Mouse (Mus musculus) limb, embryonic 15.5 days (tissue): ENCODE measurements at regions not wholly inside any gene's neighbourhood (a gene's known extent, or its start where the extent isn't known, plus 50 kb on each side); places are given as distances from the start of the nearest gene placed in this dataset.
A peak's percentile ranks its signal among the peaks of the same experiment; 100 is the strongest.

Experiments
- ATAC-seq: fragments of 200-750 bp; cut with Nextera tagmentation; 2 replicates; pipeline ENCODE4 v1.8.0; 2017; ENCODE audit warnings: low read depth, moderate TSS enrichment; ENCODE audit not compliant: insufficient number of reproducible peaks, low FRiP score, low TSS enrichment
- H3K27ac ChIP-seq: fragments of 300-500 bp; sonication (generic); 2 replicates; pipeline ENCODE4 v1.5.1; 2015; ENCODE audit warnings: moderate library complexity, mild to moderate bottlenecking, inconsistent platforms
- H3K27me3 ChIP-seq: fragments of 300-500 bp; sonication (generic); 2 replicates; pipeline ENCODE4 v1.6.1; 2015; ENCODE audit warnings: inconsistent platforms
- H3K36me3 ChIP-seq: fragments of 300-500 bp; sonication (generic); 2 replicates; pipeline ENCODE4 v1.6.1; 2015; ENCODE audit warnings: inconsistent platforms
- H3K4me1 ChIP-seq: fragments of 300-500 bp; sonication (generic); 2 replicates; pipeline ENCODE4 v1.6.1; 2015; ENCODE audit warnings: inconsistent platforms
- H3K4me2 ChIP-seq: fragments of 300-500 bp; sonication (generic); 2 replicates; pipeline ENCODE4 v1.6.1; 2015; ENCODE audit warnings: mild to moderate bottlenecking, inconsistent platforms
- H3K4me3 ChIP-seq: fragments of 300-500 bp; sonication (generic); 2 replicates; pipeline ENCODE4 v1.5.1; 2015; ENCODE audit warnings: mild to moderate bottlenecking, inconsistent platforms
- H3K9ac ChIP-seq: fragments of 300-500 bp; sonication (generic); 2 replicates; pipeline ENCODE4 v1.6.1; 2015; ENCODE audit warnings: inconsistent platforms
- H3K9me3 ChIP-seq: fragments of 300-500 bp; sonication (generic); 2 replicates; pipeline ENCODE4 v1.6.1; 2016; ENCODE audit warnings: inconsistent platforms
- WGBS: fragments of 180-500 bp; shearing (Covaris S2); methylation state at CpG from one replicate; pipeline ENCODE4 v1.1.7; 2015; 5-methylcytosine and 5-hydroxymethylcytosine counted together

GRCm38 (mm10) chr1:23263798-23264197 is 133.8 kb downstream of the Ogfrl1 start:
- Histone ChIP-seq H3K27ac (no peak overlapping the region), H3K4me2 (no peak overlapping the region)
- ATAC-seq = no peak

GRCm38 (mm10) chr1:23261652-23262051 is 135.9 kb downstream of the Ogfrl1 start:
- 58% methylated on average over 3 of the region's 3 CpGs for WGBS

More at GRCm38 (mm10) chr1:23263798-23264197, 133.8 kb downstream of the Ogfrl1 start:
- no peaks in the 10 kb centered on the region for H3K27me3 ChIP-seq
- WGBS = 41% methylated on average over 4 of the region's 4 CpGs
- H3K4me3 ChIP-seq = no peak overlapping the region
- H3K9me3 ChIP-seq = no peaks in the 10 kb centered on the region
- H3K36me3 ChIP-seq = no peaks in the 10 kb centered on the region
- H3K9ac ChIP-seq = no peak overlapping the region
- no peaks in the 10 kb centered on the region for H3K4me1 ChIP-seq

DNA sequence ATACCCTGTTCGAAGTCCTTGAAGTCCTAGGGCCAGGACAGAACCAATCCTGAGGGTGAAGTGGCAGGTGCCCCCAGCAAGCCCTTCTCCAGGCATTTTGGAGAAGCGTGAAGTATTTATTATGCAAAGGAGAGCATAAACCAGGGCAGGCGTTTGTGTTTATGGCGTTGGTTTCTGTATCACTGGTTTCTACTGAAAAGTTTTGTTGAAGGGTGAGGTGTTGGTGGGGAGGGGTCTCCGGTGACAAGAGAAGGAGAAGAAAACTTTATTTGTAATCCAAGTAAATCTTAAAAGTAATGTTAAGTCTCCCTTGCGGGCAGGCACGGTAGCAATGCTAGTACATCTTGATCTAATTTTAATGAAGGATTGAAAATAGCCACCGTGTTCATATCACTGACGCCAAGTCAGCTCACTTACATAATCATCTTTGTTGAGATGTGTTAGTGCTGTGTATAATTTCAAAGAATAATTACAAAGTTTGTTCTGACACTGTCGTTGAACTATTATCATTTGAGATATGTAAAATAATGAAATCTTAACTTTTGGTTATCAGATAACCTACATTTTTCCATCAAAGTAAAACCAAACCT is 140.2 kb downstream of the Ogfrl1 start:
- no peaks in the 10 kb centered on the region for H3K36me3 ChIP-seq
- peak overlapping the region; percentile 66; the same call in 1 of the 2 replicates for H3K9ac ChIP-seq
- 24% methylated on average over 10 of the region's 10 CpGs for WGBS
- peak overlapping the region; percentile 74 for H3K4me2 ChIP-seq
- no peaks in the 10 kb centered on the region for H3K27me3 ChIP-seq
- peaks cover 4% of the 10 kb centered on the region; the same call in 1 of the 2 replicates for H3K4me1 ChIP-seq
- H3K27ac ChIP-seq = no peak overlapping the region
- ATAC-seq = no peak
- no peaks in the 10 kb centered on the region for H3K9me3 ChIP-seq
- H3K4me3 ChIP-seq = peak overlapping the region; percentile 69

More at GRCm38 (mm10) chr1:23261652-23262051, 135.9 kb downstream of the Ogfrl1 start:
- no peak overlapping the region for H3K27ac ChIP-seq
- H3K4me1 ChIP-seq = peaks cover 4% of the 10 kb centered on the region; the same call in 1 of the 2 replicates
- no peaks in the 10 kb centered on the region for H3K27me3 ChIP-seq
- no peak overlapping the region for H3K4me3 ChIP-seq
- H3K9ac ChIP-seq = no peak overlapping the region
- H3K4me2 ChIP-seq = no peak overlapping the region
- no peaks in the 10 kb centered on the region for H3K9me3 ChIP-seq
- H3K36me3 ChIP-seq = no peaks in the 10 kb centered on the region
- ATAC-seq = no peak

- Histone ChIP-seq H3K9me3 (no peaks in the 10 kb centered on the region), H3K4me3 (peak overlapping the region; percentile 69), H3K4me2 (peak overlapping the region; percentile 74), H3K27ac (peak overlapping the region; percentile 93), H3K27me3 (no peaks in the 10 kb centered on the region), H3K9ac (peak overlapping the region; percentile 66), H3K4me1 (peaks cover 4% of the 10 kb centered on the region; the same call in 1 of the 2 replicates), H3K36me3 (no peaks in the 10 kb centered on the region)
- peak; percentile 62 for ATAC-seq
- under 1% methylated on average over 45 of the region's 45 CpGs for WGBS
These were observed 141.0 kb downstream of the Ogfrl1 start for GRCm38 (mm10) chr1:23256630-23257001.

- H3K27me3 ChIP-seq = no peaks in the 10 kb centered on the region
- peaks cover 4% of the 10 kb centered on the region; the same call in 1 of the 2 replicates for H3K4me1 ChIP-seq
- H3K9ac ChIP-seq = peak overlapping the region; percentile 66
- peak overlapping the region; percentile 69 for H3K4me3 ChIP-seq
- no peaks in the 10 kb centered on the region for H3K9me3 ChIP-seq
- no peaks in the 10 kb centered on the region for H3K36me3 ChIP-seq
- peak overlapping the region; percentile 74 for H3K4me2 ChIP-seq
- WGBS = under 1% methylated on average over 48 of the region's 80 CpGs
- H3K27ac ChIP-seq = peak overlapping the region; percentile 93
- ATAC-seq = peak; percentile 97
These were observed 141.5 kb downstream of the Ogfrl1 start for GRCm38 (mm10) chr1:23255925-23256629.

DNA sequence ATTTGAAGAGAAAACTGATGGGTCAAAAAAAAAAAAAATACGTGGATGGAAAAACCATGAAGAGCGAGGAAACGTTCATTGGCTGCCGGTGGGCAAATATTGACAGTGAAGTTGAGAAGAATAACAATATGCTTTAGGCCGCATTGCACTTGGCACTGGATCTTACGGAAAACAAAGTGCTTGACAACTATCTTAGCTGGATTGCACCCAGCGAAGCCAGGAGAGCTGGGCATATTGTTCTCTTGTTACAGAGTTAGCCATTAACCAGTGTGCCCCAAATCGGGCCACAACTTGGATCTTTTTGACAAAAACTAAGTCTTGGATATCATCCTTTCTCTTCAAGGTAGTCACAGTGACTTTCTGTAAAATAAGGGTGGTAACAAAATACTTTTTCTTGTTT is 143.3 kb downstream of the Ogfrl1 start:
- Histone ChIP-seq H3K36me3 (no peaks in the 10 kb centered on the region), H3K27me3 (no peaks in the 10 kb centered on the region), H3K4me2 (no peak overlapping the region), H3K9ac (no peak overlapping the region), H3K27ac (no peak overlapping the region), H3K4me3 (no peak overlapping the region), H3K4me1 (peaks cover 4% of the 10 kb centered on the region; the same call in 1 of the 2 replicates), H3K9me3 (no peaks in the 10 kb centered on the region)
- 85% methylated on average over 8 of the region's 8 CpGs for WGBS
- ATAC-seq = no peak

DNA sequence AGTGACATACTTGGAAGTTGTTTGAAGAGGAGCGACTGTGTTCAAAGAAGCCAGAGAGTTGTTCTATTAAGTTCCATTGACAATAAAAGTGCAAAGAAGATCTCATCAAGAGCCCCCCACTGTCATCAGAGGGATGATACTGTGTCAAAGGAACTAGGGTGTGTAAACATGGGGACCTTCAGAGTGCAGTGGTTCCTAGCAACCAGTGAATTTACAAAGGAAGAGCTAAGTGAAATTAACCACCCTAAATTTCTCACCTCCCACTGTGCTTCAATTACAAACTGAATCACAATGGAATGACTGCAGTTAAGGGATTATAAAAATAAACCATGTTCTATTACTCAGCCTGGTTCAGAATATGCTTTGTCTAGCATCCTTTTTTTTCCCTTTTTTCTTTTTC is 129.5 kb upstream of the 4933415F23Rik start:
- H3K36me3 ChIP-seq = no peaks in the 10 kb centered on the region
- H3K4me1 ChIP-seq = no peaks in the 10 kb centered on the region
- no peak overlapping the region for H3K27ac ChIP-seq
- no peak overlapping the region for H3K4me3 ChIP-seq
- no peaks in the 10 kb centered on the region for H3K27me3 ChIP-seq
- no peaks in the 10 kb centered on the region for H3K9me3 ChIP-seq
- no peak overlapping the region for H3K9ac ChIP-seq
- no peak for ATAC-seq
- 64% methylated on average over 1 of the region's 1 CpGs for WGBS
- no peak overlapping the region for H3K4me2 ChIP-seq

GRCm38 (mm10) chr1:23228478-23228877 is 126.4 kb upstream of the 4933415F23Rik start:
- ATAC-seq = no peak

GRCm38 (mm10) chr1:23214462-23215158 is 112.6 kb upstream of the 4933415F23Rik start:
- no peak for ATAC-seq

More at GRCm38 (mm10) chr1:23228478-23228877, 126.4 kb upstream of the 4933415F23Rik start:
- Histone ChIP-seq H3K9me3 (no peaks in the 10 kb centered on the region), H3K27ac (no peak overlapping the region), H3K4me1 (no peaks in the 10 kb centered on the region), H3K9ac (no peak overlapping the region), H3K36me3 (no peaks in the 10 kb centered on the region), H3K4me3 (no peak overlapping the region), H3K4me2 (no peak overlapping the region), H3K27me3 (no peaks in the 10 kb centered on the region)
- 68% methylated on average over 6 of the region's 6 CpGs for WGBS

GRCm38 (mm10) chr1:23207843-23208242 is 105.8 kb upstream of the 4933415F23Rik start:
- Histone ChIP-seq H3K9me3 (no peaks in the 10 kb centered on the region), H3K9ac (no peak overlapping the region), H3K36me3 (no peaks in the 10 kb centered on the region), H3K4me3 (no peak overlapping the region), H3K27me3 (no peaks in the 10 kb centered on the region), H3K27ac (no peak overlapping the region), H3K4me1 (no peaks in the 10 kb centered on the region), H3K4me2 (no peak overlapping the region)
- no peak for ATAC-seq
- WGBS = 60% methylated on average over 1 of the region's 1 CpGs

More at GRCm38 (mm10) chr1:23214462-23215158, 112.6 kb upstream of the 4933415F23Rik start:
- no peak overlapping the region for H3K27ac ChIP-seq
- H3K4me3 ChIP-seq = no peak overlapping the region
- H3K27me3 ChIP-seq = no peaks in the 10 kb centered on the region
- H3K9me3 ChIP-seq = no peaks in the 10 kb centered on the region
- H3K4me2 ChIP-seq = no peak overlapping the region
- no peaks in the 10 kb centered on the region for H3K4me1 ChIP-seq
- no peaks in the 10 kb centered on the region for H3K36me3 ChIP-seq
- H3K9ac ChIP-seq = no peak overlapping the region
- WGBS = 61% methylated on average over 12 of the region's 13 CpGs

- H3K4me1 ChIP-seq = no peaks in the 10 kb centered on the region
- H3K9ac ChIP-seq = no peak overlapping the region
- no peak overlapping the region for H3K27ac ChIP-seq
- H3K4me3 ChIP-seq = no peak overlapping the region
- 68% methylated on average over 4 of the region's 4 CpGs for WGBS
- H3K9me3 ChIP-seq = no peaks in the 10 kb centered on the region
- H3K4me2 ChIP-seq = no peak overlapping the region
- no peaks in the 10 kb centered on the region for H3K27me3 ChIP-seq
- no peaks in the 10 kb centered on the region for H3K36me3 ChIP-seq
- ATAC-seq = no peak
These were observed 105.0 kb upstream of the 4933415F23Rik start for GRCm38 (mm10) chr1:23207024-23207423.
